Mouse (Mus musculus) ZHBTc4 (cell line): Measurements from ENCODE around the gene Ybey.

Source experiments
- DNase-seq: peaks from one replicate; pipeline ENCODE4 v3.0.0-alpha.2; 2011; ENCODE audit warnings: low read depth, low spot score

The Ybey gene

DNA sequence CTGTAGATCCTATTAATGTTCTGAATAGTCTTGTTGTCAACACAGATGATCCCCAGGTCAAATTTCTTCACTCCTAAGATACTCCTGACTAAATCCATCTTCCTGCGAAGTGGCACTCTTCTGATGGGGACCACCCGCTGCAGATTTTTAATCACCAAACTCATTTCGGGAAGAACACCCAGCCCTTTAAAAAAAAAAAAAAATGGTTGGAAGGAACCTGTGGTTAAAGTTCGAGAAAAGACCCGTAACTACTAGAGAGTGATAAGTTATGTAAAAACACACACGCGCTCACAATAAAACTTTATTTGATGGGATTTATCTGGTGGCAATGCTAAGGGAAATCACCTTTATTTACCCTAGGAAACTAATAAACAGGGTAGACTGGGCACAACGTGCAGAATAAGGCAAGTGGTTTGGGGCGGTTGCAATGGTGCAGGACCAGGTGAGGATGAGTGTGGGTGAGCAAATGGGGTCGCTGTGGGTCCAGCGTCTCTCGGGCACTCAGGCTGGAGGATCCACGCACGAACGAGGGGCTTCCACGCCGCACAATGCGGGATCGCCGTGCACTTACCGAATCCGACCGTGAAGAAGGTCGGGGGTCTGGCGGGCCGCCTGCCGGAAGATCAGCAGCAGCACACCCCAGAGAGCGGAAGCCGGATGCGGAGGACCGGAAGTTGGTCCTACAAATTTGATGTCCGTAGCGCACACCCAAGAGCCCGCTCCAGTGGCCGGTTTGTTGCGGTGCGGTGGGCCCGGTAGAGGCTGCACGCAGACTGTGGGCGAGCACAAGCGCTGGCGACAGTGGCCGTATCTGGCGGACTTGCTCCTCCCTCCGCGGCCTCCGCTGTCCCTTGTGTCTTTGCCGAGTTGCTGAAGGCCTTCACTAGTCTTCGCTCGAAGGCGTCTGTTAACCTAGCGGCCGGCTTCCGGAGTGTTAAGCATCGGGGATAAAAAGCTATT lies at the start of gene Ybey, which contains the start of gene Mcm3ap:
Gene Ybey, minus strand, starts transcription at position 912 of the 960 bp plus-strand sequence.
Gene Mcm3ap, plus strand, starts transcription at position 725 of the 960 bp plus-strand sequence.
- peak; percentile 95 for DNase-seq

- peak; percentile 95 for DNase-seq
These were observed 44.2 kb upstream of the Ybey start for GRCm38 (mm10) chr10:76512965-76513583.

DNA sequence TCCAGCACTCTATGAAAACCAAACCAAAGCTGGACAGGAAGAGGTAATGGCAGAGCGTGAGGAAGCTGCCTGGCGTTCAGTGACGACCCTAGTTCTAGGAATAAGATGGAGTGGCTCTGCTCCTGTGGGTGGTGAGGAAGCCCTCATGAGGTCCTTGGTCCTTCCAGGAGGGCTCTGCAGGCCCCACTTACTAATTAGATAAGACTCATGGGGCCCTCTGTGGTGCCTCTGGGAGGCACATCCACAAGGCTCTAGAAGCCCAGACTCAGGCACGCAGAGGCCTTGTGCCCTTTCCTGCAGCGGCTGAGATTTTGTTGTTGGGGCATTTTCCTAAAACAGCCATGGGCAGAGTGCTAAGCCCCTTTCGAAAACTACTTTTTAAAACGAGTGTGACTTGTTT lies 37.0 kb upstream of the Ybey start:
- no peak for DNase-seq

DNA sequence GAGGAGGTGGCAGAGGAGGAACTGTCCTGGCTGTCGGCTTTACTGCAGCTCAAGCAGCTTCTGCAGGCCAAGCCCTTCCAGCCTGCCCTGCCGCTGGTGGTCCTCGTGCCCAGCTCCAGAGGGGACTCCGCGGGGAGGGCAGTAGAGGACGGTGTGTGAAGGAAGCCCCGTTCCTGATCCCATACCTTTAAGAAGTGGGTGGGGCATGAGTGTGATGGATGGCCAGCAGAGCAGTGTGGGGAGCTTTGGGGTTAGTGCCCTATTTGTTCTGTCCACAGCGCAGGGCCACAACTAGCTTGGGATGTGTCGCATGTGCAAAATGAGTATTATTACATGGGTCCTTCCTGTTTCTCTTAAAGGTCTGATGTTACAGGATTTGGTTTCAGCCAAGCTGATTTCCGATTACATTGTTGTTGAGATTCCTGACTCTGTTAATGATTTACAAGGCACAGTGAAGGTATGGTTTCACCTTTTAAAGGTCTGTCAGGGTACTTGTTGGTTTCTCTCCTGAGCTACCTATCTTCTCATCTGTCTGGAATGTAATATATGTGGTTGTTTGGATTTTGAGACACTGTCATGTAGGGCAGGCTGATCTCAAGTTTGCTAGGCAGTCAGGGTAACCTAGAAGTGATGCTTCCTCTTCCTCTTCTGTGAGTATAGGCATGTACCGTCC lies 35.5 kb upstream of the Ybey start:
- DNase-seq = no peak

DNA sequence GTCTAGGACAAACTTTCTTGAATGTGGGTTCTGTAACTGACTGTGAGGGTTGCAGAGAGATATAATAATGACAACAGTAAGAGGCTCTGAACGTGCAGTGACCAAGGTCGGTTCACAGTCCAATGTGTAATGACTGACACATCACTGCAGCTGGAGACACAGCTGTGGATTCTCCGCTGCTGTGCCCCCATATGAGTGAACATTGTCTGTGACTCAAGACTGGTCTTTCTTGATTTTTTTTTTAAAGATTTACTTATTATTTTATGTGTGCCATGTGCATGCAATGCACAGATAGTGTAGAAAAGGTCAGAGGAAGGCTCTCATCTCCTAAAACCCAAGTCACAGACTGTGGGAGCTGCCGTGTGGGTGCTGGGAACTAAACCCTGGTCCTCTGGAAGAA lies 28.6 kb upstream of the Ybey start:
- no peak for DNase-seq

GRCm38 (mm10) chr10:76496366-76496765 lies 27.5 kb upstream of the Ybey start:
- no peak for DNase-seq

DNA sequence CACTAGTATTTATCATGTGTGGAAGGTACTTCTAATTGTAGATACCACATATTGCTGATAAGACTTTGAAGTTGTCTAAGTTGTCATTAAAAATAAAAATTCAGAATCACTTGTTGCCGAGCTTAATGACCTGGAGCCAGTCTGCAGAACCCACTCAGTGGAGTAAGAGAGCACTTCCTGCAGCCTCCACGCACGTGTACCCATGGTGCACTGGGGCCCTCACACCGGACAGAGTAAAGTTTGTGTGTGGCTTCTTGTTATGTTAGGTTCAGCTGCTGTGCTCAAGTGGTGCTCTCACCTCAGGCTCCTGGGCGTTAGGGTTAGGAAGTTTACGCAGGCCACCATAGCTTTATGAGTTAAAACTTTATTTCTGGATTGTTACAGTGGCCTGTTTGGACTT lies 26.6 kb upstream of the Ybey start:
- DNase-seq = no peak

GRCm38 (mm10) chr10:76493527-76493926 lies 24.6 kb upstream of the Ybey start:
- DNase-seq = peak; percentile 39

GRCm38 (mm10) chr10:76489205-76489604 lies 20.3 kb upstream of the Ybey start:
- no peak for DNase-seq

GRCm38 (mm10) chr10:76488265-76488664 lies 19.4 kb upstream of the Ybey start:
- no peak for DNase-seq

- no peak for DNase-seq
These were observed 17.4 kb upstream of the Ybey start for GRCm38 (mm10) chr10:76486302-76486701.

GRCm38 (mm10) chr10:76481480-76481879 lies 12.6 kb upstream of the Ybey start:
- DNase-seq = no peak

GRCm38 (mm10) chr10:76480851-76481250 lies 11.9 kb upstream of the Ybey start:
- peak; percentile 65 for DNase-seq

DNA sequence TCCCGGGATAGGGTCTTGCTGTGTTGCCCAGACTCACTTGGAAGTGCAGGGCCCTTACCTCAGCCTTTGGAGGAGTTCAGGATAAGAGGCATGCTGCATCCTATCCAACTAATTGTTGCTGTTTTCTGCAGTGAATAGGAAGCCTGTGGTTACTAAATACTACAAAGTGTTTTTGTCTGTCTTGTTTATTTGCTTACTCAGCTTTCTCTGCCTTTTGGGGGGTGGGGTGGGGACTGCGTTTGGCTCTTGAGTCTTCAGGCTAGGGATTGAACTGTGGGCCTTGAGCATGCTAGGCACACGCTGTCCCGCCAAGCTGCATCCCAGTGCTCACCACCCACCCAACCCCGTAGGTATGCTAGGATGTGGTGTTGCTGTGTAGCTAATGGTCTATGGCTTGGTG lies 4.8 kb upstream of the Ybey start:
- DNase-seq = no peak

DNA sequence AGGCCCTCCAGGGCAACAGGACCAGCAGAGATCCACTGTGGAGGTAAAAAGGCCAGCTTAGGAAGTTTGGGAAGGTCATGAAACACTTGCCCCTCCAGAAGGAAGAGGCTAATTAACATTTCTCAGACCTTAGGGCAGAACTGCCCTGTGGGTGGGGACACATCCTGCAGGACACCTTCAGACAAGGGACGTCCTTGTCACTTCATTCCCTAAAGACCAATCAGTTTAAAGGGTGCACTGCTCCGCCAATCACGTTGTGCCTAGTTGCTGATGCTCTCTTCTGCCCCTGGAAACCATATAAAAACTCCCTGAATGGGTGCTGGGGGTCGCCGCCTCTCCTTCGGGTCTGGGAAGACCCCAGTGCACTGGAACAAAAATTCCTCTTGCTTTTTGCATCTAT lies 6.2 kb downstream of the Ybey start:
- peak; percentile 68 for DNase-seq

DNA sequence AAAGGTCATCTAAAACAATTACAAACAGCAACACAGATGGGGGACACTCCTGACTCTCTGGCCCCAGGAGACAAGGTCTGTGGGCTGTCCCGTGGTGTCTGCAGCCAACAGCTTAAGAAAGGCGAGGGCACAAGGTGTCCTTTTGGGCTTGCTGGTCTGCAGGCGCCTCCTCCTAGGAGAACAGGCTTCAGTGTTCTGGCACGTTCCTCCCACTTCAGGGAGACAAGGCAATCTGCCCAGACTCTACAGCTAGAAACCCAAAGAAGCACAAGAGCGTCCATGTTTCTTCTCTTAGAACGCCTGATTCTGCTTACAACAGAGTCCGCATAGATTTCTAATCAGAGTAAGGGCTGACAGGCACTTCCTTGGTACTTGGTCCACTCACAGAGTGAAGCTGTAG lies 6.6 kb downstream of the Ybey start:
- no peak for DNase-seq

DNA sequence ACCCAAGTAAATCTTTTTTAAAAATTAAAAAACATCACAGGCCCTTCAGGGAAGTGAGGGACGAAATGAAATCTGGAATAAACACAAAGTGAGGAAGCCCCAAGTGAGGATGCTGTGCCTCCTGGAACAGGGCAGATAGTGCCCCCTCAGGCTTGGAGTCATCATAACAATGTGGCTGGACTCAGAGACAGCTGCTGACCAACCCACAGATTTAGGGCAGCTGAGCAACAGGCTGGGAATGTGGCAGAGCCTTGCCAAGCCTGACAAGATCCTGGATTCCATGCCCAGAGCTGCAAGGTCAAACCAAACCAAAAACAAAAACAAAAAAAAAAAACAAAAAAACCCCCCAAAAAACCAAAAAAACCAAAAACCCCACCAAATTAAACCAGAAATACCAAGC lies 7.7 kb downstream of the Ybey start:
- no peak for DNase-seq

- DNase-seq = peak; percentile 71
These were observed 13.6 kb downstream of the Ybey start for GRCm38 (mm10) chr10:76455289-76455688.

DNA sequence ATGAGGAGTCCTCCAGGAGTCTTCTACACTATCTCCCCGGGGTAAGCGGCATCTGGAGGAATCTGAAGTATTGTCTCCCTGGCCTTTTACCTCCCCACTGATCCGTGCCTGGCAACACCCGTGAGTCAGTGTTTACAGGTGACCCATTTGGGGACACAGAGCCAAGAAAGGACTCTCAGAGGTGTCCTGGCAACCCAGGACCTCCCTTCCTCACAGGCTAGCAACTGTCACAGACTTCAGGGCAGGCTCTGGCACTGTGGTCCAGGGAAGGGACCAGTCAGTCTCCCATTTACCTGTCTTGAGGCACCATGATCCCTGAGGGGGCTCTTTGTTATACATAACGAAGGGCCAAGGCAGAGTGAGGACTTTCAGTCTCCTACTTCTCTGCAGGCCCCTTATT lies 20.1 kb downstream of the Ybey start, which contains the start of gene 2610028H24Rik:
Gene 2610028H24Rik, plus strand, starts transcription at position 231 of the 400 bp plus-strand sequence.
- DNase-seq = no peak

GRCm38 (mm10) chr10:76447406-76448229 lies 21.3 kb downstream of the Ybey start:
- DNase-seq = no peak

DNA sequence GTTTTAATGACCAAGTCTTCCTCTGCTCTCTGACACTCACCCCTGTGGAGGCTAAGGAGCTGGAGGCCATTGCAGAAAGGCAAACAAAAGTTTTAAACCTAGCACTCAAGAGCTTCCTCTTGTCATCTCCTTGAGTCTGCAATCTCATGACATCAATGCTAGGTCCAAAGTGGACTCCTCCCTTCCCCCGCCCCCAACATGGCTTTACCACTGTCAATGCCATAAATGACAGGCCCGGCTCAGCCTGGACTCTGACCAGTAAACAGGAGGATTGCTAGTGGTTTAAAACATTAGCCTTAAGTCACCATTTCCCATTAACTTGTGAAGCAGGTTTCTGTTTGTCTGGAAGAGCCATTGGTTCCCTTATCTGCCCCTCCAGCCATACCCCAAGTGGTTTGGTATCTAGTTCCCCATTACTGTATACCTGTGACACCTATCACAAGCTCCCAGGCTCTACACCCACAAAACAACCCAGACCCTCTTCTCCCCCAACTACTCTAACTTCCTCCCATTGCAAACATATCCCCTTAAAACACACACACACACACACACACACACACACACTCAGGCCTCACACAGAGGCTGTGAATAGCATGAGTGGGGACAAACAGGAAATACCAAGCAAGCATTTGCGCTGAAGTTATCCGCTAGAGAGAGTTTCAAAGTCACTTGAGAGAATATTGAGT lies 22.8 kb downstream of the Ybey start:
- DNase-seq = no peak
